Mouse (Mus musculus) lung, postnatal 25 days (tissue): ENCODE measurements around the gene Olfm2.
"Not testable (repeated sequence)": the region's sequence is repeated elsewhere in the genome, so short reads cannot be mapped to it uniquely, and the experiment has no call there.

Experiments
- DNase-seq: peaks from one replicate; pipeline ENCODE4 v3.0.0; 2022; ENCODE audit warnings: low spot score

Gene Olfm2

GRCm38 (mm10) chr9:20652260-20652658, 93.9 kb downstream of the Olfm2 start:
- DNase-seq, result no peak

GRCm38 (mm10) chr9:20651602-20652259, 94.4 kb downstream of the Olfm2 start, which contains the start of gene Pin1:
Pin1 (plus strand) TSS chr9:20652095.
- peak; percentile 100 for DNase-seq

- no peak for DNase-seq
These were observed 101.0 kb downstream of the Olfm2 start for GRCm38 (mm10) chr9:20645121-20645520.

- peak; percentile 84 for DNase-seq
These were observed 101.6 kb downstream of the Olfm2 start, which contains the start of gene Fbxl12 for GRCm38 (mm10) chr9:20644360-20645081. Fbxl12 (minus strand) TSS chr9:20644767.

- no peak for DNase-seq
These were observed 102.4 kb downstream of the Olfm2 start for GRCm38 (mm10) chr9:20643781-20644180.

GRCm38 (mm10) chr9:20642896-20643466, 103.2 kb downstream of the Olfm2 start:
- peak; percentile 92 for DNase-seq

- DNase-seq, result peak; percentile 69
These were observed 103.9 kb downstream of the Olfm2 start, which contains the start of gene Ubl5 for GRCm38 (mm10) chr9:20642101-20642895. Ubl5 (plus strand) TSS chr9:20642878.

- no peak for DNase-seq
These were observed 104.6 kb downstream of the Olfm2 start for GRCm38 (mm10) chr9:20641501-20641900.

GRCm38 (mm10) chr9:20639486-20639885, 106.7 kb downstream of the Olfm2 start:
- no peak for DNase-seq

GRCm38 (mm10) chr9:20638552-20638951, 107.6 kb downstream of the Olfm2 start:
- DNase-seq, result no peak

- DNase-seq, result no peak
These were observed 109.4 kb downstream of the Olfm2 start for GRCm38 (mm10) chr9:20636790-20637189.

GRCm38 (mm10) chr9:20636256-20636655, 109.9 kb downstream of the Olfm2 start:
- DNase-seq, result no peak

- DNase-seq, result not testable (repeated sequence)
These were observed 110.5 kb downstream of the Olfm2 start for GRCm38 (mm10) chr9:20635676-20636075.

GRCm38 (mm10) chr9:20631332-20631731, 114.8 kb downstream of the Olfm2 start:
- no peak for DNase-seq
